Mouse (Mus musculus): ENCODE results near the gene Acox1.

Gene Acox1

DNA sequence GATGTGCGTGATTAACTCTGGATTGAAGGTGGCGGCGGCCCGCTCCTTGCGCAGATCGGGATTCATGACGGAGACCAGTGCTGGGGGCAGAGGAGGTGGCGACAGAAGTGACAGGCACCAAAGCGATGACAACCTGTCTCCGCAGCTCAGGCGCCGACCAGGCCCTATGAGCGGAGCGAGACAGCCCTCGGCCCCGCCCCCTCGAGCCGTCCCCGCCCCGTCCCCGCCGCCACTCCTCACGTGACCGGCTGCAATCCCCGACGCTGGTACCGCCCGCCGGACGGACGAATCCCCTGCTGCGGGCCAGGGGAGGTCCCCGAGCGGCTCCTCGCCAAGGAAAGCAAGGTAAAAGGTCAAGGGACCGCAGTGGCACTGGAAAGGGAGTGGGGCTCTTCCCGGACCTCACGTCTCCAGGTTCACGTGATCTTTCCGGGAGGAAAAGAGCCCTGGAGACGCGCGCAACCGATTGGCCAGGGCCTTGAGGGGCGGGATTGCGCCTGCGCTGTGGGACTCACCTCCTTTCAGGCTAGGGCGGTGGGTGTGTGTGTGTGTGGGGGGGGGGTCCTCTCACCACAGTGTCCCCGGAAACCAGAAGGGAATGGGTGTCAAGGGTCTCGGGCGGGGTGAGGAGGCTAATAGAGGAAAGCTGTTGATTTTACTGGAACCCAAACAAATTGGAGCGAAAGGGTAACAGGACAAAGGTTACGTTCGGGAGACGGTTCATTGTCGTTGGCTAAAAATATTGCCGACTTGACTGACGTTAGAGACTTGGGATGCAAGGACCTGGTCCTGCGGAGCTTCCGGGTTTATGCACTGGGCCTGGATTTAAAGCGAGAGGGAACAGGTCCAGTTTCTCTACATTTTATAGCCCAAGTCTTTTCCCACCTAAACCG, at the start of gene Acox1, which contains the start of gene Ten1:
Acox1 (minus strand) TSS at position 407 of the 893 bp plus-strand sequence.
Ten1 (plus strand) TSS at position 217 of the 893 bp plus-strand sequence.
- DNase-seq (ENCODE audit: low spot score) = peak; percentile 97

DNA sequence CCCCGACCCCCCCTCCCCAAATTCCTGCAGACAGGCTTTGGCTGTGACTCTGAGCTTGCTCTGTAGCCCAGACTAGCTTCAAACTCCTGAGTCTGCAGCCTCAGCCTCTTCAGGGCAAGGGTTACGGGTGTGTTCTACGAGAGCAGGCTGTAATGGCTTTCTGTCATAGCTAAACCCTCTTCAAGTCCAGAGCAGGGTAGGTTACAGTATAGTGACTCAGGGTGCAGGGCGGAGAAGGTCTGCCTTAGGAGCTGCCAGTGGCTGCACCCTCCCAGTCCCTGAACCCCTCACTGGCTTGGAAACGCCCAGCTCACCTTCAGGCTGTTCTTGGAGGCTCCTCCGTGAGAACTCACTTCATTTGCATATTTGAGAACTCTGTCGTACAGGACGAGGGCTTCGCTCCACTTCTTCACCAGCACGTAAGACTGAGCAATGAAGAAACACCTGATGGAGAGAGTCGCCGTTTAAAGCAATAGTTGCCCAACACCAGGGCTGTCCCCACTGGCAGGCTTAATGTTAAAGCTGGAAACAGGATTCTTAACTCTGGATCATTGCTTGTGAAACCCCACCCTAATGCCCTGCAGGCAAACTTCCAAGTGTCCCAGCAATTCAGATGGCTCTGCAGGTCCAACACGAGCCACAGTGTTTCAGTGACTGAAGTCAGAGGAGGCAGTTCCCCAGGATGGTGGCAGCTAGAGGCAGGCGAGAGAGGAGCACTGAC, 48.8 kb upstream of the Acox1 start:
- DNase-seq (ENCODE audit: low spot score) = no peak

DNA sequence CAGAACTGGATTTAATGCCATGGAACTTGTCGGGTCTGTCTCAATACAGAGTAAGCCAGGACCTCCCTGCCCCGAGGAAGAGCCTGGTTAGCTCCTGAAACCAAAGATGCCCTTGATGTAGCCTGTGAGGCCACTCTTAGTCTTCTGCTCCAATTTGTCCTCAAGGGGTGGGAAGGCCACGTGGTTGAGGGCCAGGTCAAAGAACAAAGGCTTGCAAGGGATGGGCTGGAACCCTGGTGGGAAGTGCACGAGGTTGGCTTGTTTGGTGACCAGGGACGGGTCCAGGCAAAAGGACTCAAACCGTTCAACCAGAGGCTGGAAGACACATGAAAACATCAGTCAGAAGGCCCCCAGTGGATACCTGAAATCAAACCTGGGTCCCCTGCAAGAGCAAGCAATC, 46.8 kb upstream of the Acox1 start:
- no peak for DNase-seq (ENCODE audit: low spot score)

DNA sequence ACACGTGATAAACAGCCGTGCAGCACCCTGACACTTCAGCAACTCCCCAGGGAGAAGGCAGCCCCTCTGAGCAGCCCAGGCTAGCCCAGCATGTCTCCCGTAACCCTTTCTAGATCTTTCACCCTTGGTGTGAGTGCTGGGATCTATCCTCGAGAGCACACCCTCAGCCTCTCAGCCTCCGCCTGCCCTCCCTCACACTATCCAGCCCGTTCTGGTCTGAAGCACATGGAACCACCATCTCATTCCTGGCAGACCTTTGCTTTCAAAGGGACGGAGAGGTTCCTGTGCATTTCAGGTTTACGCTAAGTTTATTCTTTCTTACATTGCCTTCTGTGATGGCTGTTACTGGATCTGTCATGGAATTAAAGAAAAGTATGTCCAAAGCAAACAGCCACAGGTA, 45.7 kb upstream of the Acox1 start:
- no peak for DNase-seq (ENCODE audit: low spot score)

DNA sequence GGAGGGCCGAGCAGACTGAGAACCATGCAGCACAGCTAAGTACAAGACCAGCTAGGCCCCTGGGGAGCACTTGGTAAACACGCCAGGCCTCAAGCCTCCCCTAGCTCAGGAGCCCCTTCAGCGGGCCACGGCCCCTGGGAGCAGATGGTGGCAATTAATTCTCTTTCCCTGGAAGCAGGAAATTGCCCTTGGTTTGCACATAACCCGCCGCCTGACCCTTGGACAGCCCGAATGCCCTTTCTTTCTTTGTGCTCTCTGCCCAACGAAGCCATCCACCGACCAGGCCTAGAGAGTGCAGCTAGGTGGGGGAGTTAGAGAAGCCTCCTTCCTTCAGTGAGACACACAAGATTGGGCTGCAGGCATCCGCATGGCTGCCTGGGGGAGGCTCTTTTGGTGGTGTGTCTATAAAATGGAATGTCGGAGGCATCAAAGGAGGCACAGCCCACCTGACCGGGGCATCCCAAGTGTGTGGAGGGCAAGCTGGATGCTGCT, 42.9 kb upstream of the Acox1 start:
- DNase-seq (ENCODE audit: low spot score) = no peak

DNA sequence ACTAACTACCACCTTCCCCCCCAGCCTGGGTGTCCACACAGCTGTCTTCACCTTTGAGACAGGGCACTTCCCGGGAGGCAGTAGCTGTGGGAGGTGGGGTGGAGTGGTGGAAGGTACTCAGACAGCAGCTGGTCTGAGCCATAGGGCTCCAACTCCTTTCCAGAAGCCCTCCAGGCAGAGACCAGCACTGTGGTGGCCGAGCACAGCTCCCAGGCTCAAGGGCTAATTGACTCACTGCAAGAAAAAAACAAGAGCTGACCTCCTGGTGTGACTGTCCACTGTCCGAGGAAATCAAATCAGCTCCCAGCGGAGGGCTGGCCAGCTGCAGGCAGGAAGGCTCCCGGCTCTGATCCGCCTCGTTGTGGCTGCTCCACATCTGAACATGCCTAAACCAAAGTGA, 41.0 kb upstream of the Acox1 start:
- DNase-seq (ENCODE audit: low spot score) = no peak

DNA sequence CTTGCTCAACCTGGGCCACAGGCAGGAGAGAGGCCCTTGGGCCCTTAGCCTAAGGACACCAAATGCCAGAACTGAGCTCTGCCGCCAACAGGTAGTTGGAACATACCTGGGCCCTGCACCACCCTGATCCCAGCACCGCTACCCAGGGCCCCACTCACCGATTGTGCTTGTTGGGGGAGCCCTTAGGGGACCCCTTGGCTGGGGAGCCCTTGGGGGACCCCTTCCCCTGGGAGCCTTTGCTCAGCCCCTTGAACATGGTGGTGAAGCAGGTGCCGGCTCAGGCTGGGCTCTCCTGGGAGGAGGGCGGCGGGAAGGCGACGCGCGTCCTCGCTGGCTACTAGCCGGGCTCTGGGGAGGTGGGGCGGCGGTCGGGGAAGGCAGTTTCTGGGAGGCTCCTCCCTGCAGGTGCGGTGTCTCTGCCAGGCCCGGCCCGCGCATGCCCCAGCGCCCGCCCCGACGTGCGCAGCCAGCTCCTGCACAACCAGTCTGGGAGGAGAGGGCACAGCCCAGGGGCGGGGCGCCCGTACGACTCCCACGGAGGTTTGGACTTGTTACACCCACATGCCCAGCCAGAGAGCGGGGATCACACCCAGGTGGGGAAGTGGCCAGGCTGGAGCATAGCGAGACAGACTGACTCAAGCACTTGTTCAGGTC, 39.0 kb upstream of the Acox1 start, which contains the start of gene Evpl:
Evpl (minus strand) TSS at position 336 of the 654 bp plus-strand sequence.
- peak; percentile 77 for DNase-seq (ENCODE audit: low spot score)

DNA sequence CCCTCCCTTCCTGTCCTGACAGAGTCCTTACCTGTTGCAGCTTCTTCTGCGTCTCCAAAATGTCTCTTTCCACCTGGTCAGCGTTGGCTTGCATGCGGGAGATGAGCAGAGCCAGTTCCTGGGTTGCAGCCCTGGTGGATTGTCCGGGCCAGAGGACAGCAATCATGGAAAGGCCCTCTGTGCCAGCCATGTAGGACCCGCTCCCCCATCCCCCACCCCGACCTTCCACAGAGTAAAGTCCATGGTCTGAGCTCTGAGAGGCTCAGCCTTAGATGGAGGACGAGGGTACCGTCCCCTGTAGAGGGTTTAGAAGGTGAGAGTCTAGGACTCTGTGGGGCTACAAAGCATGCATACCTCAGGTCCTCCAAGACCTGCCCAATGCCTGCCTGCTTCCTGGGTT, 36.1 kb upstream of the Acox1 start:
- DNase-seq (ENCODE audit: low spot score) = no peak

DNA sequence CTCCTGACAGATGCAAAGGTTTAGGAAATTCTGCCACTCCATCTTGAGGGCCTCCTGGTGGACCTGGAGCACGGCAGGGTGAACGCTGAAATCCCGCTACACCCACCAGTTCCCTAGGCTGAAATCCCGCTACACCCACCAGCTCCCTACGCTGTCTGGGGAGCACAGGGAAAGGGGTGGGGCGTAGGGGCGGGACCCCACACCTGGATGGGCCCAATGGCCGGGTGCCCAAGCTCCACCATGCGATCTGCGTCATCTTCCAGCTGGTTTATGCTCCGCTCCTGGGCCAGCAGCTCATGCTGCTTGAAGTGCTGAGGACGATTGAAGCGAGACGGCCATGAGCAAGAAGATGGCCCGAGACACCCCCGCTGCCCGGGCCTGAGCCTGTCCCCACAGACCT, 33.6 kb upstream of the Acox1 start:
- no peak for DNase-seq (ENCODE audit: low spot score)

DNA sequence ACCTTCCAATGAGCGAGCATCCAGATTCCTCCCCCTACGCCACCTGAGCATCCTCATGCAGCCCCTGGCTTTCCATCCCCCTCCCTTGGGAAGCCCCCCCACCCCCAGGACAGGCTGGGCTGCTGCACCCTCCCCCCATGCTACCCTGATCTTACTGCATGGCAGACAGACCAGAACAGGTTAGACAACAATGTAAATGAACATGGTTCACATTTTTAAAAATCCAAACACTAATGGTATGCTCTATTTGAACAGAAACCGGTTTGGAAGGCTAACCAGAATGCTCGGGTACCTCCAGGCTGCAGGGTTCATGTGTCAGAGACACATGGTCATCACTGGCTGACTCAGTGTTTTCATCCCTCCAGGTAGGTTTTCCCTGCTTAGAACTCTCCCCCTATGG, 29.9 kb upstream of the Acox1 start:
- DNase-seq (ENCODE audit: low spot score) = no peak

DNA sequence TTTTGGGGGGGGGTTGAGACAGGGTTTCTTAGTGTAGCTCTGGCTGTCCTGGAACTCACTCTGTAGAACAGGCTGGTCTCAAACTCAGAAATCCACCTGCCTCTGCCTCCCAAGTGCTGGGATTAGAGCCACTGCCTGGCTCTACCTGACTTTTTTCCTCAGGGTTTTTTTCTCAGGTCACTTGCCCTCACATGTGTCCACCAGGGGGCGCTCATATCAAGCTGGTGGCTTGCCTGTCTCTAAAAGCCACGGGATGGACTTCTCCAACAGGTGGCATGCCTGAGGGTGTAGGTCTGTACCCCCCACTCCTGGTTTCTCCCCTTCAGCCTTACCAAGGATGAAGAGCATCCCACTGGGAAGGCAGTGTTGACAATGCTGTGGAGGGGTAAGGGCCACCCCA, 27.6 kb upstream of the Acox1 start:
- peak; percentile 62 for DNase-seq (ENCODE audit: low spot score)

DNA sequence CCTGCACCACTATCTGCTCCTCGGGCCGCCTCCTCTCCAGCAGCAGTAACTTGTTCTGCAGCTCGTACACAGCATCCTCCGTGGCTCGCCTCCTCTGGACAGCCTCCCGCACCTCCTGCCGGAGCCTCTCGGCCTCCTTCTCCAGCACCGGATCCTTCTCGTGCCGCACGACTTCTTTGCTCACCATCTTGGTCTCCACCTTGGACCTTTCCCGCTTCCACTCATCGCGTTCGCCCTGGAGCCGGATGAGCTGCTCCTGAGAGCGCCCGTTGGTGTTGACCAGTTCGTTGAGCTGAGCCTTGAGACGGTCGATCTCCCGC, 23.9 kb upstream of the Acox1 start:
- DNase-seq (ENCODE audit: low spot score) = no peak

DNA sequence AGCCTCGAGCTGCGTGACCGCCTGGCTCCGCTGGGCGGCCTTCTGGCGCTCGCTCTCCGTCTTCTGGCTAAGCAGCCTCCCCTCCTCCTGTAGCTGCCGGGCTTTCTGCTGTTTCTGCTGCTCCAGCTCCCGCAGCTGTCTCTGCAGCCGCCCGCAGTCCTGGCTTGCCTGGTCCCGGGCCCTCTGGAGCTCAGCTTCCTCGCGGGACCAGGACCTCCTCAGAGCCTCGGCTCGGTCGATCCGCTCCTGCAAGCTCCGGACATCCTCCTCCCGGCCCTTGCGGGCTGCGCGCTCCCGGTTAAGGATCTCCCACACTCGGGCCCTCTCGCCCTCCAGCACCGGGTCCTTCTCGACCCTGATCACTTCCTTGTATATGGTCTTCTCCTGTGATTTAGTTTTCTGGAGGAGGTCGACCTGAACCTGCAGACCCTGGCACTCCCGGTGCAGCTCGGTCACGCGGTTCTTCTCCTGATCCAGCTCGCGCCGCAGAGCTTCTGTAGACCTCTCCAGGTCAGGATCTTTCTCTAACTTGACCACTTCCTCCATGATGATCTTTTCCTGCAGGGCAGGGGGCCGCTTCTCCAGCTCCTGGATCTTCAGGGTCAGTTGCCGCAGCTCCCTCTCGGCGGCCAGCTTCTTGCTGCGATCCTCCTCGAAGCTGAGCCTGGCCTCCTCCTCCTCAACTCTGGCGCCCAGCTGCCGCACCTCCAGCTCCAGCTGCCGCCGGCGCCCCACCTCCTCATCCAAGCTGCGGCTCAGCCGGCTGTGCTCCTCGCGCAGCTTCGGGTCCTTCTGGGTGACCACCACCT, 23.3 kb upstream of the Acox1 start:
- no peak for DNase-seq (ENCODE audit: low spot score)

DNA sequence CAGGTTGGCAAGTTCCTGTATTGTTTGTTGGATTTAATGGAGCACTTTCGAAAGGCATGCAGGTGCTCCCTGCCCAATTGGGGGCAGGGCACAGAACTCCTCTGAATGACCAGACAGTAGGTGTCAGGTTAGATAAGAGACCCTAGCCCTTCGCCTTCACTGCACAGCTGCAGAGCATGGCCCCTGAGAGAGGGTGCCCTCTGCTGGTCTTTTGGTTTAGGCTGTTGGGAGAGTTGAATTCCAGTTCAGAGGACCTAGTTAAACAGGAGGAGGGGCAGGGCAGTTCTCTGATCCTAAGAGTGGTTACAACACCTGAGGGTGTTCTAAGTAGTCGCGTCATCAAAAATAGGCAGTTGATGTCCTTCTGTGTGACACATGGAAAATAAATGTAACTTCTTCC, 21.0 kb upstream of the Acox1 start:
- DNase-seq (ENCODE audit: low spot score) = no peak

DNA sequence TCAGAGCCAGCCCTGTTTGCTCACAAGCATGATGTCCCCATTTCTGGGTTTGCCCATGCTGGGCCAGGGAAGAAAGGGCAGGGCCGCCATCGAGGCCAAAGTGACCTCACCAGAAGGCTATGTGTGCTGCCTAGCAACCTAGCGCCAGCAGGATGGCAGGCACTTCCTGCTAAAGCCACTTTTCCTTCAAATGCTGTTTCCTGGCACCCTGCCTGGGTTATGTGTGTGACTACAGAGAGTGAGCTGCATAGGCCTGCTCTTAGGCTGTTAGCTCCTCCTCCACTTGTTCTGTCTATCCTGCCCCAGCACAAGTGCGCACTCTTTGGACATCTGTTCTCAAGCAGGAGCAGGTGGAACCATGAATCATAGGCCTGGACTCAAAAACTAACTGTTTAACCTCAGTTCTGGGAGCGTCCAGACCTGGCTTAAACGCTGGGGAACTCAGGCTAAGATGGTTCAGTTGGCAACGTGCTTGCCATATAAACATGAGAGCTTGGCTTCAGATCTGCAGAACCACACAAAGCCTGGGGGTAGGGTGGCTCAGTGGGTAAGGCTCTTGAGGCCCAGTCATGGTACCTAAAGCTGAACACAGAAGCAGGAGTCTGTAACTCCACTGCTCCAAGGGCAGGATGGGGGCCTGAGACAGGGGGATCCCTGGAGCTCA, 20.0 kb upstream of the Acox1 start:
- DNase-seq (ENCODE audit: low spot score) = peak; percentile 79

DNA sequence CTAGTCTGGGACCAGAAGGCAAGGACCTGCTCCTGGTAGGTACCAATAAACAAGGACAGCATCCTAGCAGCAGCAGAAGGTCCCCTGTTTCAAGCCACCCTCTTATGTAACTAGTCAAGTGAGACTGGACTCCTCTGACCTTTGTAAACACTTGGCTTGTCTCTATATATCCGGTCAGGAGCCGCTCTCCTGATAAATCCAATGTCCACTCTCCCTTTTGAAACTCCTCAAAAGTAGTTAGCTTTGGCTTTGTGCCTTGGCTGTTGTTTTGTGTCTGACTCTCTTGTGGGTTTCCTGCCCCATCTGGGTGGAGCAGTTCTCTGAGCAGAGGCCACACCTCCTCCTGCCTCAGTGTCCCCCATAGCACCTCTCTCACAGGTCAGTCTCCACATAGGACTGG, 19.4 kb upstream of the Acox1 start:
- DNase-seq (ENCODE audit: low spot score) = no peak

DNA sequence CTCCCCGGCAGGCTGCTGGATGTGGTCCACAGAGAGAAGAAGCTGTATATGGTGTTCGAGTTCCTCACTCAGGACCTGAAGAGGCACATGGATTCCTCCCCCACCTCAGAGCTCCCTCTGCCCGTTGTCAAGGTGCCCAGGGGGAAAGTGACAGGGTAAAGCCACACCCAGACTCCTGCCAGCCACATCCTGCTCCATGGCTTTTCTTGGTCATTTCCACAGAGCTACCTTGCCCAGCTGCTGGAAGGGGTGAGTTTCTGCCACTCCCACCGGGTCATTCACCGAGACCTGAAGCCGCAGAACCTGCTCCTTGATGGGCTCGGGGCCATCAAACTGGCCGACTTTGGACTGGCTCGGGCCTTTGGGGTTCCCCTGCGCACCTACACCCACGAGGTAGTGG, 17.7 kb upstream of the Acox1 start:
- DNase-seq (ENCODE audit: low spot score) = no peak

DNA sequence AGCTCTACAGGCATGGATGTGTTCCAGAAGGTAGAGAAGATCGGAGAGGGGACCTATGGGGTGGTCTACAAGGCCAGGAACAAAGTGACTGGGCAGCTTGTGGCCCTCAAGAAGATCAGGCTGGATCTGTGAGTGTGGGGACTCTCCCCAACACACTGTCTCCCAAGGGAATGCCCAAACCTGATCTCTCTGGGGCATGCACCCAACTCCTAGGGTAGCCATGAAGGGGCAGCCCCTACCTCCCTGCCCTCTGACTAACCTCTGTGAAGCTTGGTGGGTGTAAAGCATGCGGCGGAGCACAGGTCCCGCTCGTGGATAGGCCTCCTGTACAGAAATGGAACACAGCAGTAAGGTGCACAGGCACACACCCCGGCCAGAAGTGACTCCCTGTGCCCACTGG, 17.1 kb upstream of the Acox1 start:
- no peak for DNase-seq (ENCODE audit: low spot score)

DNA sequence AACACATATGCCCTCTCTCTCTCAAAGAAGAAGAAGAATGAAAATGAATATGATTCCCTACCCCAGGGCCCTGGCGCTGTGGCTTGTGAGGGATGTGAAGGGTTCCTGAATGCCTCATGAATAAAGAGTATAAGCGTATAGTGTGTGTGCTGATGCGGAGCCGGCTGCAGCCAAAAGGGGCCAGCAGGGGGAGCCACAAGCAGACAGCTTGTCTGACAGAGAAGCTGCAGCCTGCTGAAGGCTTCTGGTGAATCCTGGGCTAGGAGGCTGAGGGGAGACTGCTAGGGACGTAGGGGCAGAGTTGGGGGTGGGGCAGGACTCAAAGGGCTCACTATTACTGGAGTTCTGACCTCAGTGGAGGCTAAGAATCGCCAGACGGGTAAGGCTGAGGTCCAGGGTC, 16.3 kb upstream of the Acox1 start:
- DNase-seq (ENCODE audit: low spot score) = no peak

DNA sequence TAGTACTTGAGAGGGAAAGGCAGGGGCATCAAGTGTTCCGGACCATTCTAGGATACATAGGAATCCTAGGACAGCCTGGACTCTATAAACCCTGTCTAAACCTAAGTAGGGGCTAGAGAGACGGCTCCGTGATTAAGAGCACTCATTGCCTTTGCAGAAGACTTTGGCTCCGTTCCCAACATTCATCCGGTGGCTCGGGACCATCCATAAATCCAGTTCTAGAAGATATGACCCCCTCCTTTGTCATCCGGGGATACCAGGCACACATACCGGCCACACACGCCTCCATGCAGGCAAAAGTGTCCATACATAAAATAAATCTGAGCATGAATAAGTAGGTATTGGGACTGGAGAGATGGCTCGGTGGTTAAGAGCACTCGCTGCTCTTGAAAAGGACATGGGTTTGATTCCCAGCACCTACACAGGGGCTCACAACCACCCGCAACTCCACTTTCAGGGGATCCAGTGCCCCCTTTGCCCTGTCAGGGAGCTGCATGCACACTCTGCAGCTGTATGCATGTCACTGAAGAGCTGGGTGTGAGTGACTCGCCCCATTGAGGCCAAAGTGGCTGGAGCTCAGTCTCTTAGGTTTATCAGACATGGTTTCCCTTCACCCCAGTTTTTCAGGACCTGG, 15.1 kb upstream of the Acox1 start:
- DNase-seq (ENCODE audit: low spot score) = no peak

DNA sequence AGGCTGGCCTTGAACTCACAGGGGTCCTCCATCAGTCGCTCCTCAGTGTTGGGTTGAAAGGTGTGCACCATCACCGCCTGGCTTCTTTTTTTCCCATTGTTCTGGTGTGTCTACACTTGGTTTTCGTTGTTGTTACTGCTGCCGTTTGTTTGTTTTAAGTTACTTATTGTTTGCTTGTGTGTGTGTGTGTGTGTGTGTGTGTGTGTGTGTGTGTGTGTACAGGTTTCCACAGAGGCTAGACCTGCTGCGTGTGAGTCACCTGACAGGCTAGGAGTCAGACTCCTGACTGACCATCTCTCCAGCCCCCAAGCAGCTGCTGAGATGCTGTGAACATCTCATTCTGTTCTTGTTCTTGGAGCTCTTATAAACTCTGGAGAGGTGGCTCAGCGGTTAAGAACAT, 14.0 kb upstream of the Acox1 start:
- DNase-seq (ENCODE audit: low spot score) = no peak
